Mouse (Mus musculus) forebrain, embryonic 15.5 days (tissue): Measurements from ENCODE around the gene Ppt1. TPM values are rescaled to one million over a fixed set of nuclear protein-coding genes. Genes with fewer than 3 reads are reported as not detected.

Experiments used
- ATAC-seq: fragments of 200-750 bp; cut with Nextera tagmentation; replicated peaks from 2 replicates; pipeline ENCODE4 v1.8.0; 2017; ENCODE audit warnings: mild to moderate bottlenecking, moderate TSS enrichment, moderate library complexity
- H3K27ac ChIP-seq: fragments of 300-500 bp; sonication (generic); replicated peaks from 2 replicates; pipeline ENCODE4 v1.5.1; 2015; ENCODE audit warnings: mild to moderate bottlenecking, inconsistent platforms
- H3K27me3 ChIP-seq: fragments of 300-500 bp; sonication (generic); 2 replicates; pipeline ENCODE4 v1.6.1; 2015; ENCODE audit warnings: inconsistent platforms
- H3K36me3 ChIP-seq: fragments of 300-500 bp; sonication (generic); 2 replicates; pipeline ENCODE4 v1.6.1; 2015; ENCODE audit warnings: mild to moderate bottlenecking, inconsistent platforms
- H3K4me1 ChIP-seq: fragments of 300-500 bp; sonication (generic); 2 replicates; pipeline ENCODE4 v1.6.1; 2015; ENCODE audit warnings: inconsistent platforms
- H3K4me2 ChIP-seq: fragments of 300-500 bp; sonication (generic); replicated peaks from 2 replicates; pipeline ENCODE4 v1.6.1; 2015; ENCODE audit warnings: mild to moderate bottlenecking, inconsistent platforms
- H3K4me3 ChIP-seq: fragments of 300-500 bp; sonication (generic); 2 replicates; pipeline ENCODE4 v1.5.1; 2015; ENCODE audit warnings: mild to moderate bottlenecking, inconsistent platforms
- H3K9ac ChIP-seq: fragments of 300-500 bp; sonication (generic); replicated peaks from 2 replicates; pipeline ENCODE4 v1.6.1; 2015; ENCODE audit warnings: mild to moderate bottlenecking, inconsistent platforms
- H3K9me3 ChIP-seq: fragments of 300-500 bp; sonication (generic); 2 replicates; pipeline ENCODE4 v1.6.1; 2016; ENCODE audit warnings: inconsistent platforms
- WGBS: fragments of 180-500 bp; shearing (Covaris S2); methylation state at CpG from one replicate; pipeline ENCODE4 v1.1.7; 2015; ENCODE audit warnings: mixed read lengths; 5-methylcytosine and 5-hydroxymethylcytosine counted together
- polyA plus RNA-seq: library from polyadenylated mRNA; unstranded; fragments of >200 nt; fragmentation: Nextera tagmentation; extraction: Ambion mirVana; gene quantifications from 2 replicates; pipeline ENCODE4 v1.2.1, GENCODE M21; 2015

Gene Ppt1
- polyA plus RNA-seq, 1 experiment from 2014 or later, result 71.6 TPM

GRCm38 (mm10) chr4:122871989-122872388 lies 35.9 kb downstream of the Ppt1 start:
- no peak overlapping the region for H3K4me3 ChIP-seq
- H3K36me3 ChIP-seq, result peaks cover 49% of the 10 kb centered on the region
- H3K27ac ChIP-seq, result no peak overlapping the region
- WGBS, result 95% methylated on average over 2 of the region's 2 CpGs
- no peak for ATAC-seq
- no peaks in the 10 kb centered on the region for H3K9me3 ChIP-seq
- H3K4me1 ChIP-seq, result no peaks in the 10 kb centered on the region
- H3K4me2 ChIP-seq, result no peak overlapping the region
- no peaks in the 10 kb centered on the region for H3K27me3 ChIP-seq
- no peak overlapping the region for H3K9ac ChIP-seq

GRCm38 (mm10) chr4:122873003-122873402 lies 37.0 kb downstream of the Ppt1 start:
- ATAC-seq, result no peak
- Histone ChIP-seq H3K4me3 (no peak overlapping the region), H3K4me1 (no peaks in the 10 kb centered on the region), H3K27ac (no peak overlapping the region), H3K9me3 (no peaks in the 10 kb centered on the region), H3K36me3 (peaks cover 43% of the 10 kb centered on the region), H3K4me2 (no peak overlapping the region), H3K9ac (no peak overlapping the region), H3K27me3 (no peaks in the 10 kb centered on the region)
- 92% methylated on average over 5 of the region's 5 CpGs for WGBS

- ATAC-seq, result no peak
- Histone ChIP-seq H3K4me3 (no peak overlapping the region), H3K4me2 (no peak overlapping the region), H3K36me3 (peaks cover 38% of the 10 kb centered on the region), H3K27ac (no peak overlapping the region), H3K27me3 (no peaks in the 10 kb centered on the region), H3K9ac (no peak overlapping the region), H3K9me3 (no peaks in the 10 kb centered on the region), H3K4me1 (no peaks in the 10 kb centered on the region)
- WGBS, result 91% methylated on average over 4 of the region's 4 CpGs
These were observed 37.5 kb downstream of the Ppt1 start for GRCm38 (mm10) chr4:122873512-122873911.

GRCm38 (mm10) chr4:122878333-122879070 lies 42.5 kb downstream of the Ppt1 start:
- H3K9ac ChIP-seq, result no peak overlapping the region
- no peaks in the 10 kb centered on the region for H3K9me3 ChIP-seq
- 89% methylated on average over 2 of the region's 2 CpGs for WGBS
- no peak overlapping the region for H3K4me2 ChIP-seq
- no peak overlapping the region for H3K27ac ChIP-seq
- no peaks in the 10 kb centered on the region for H3K27me3 ChIP-seq
- ATAC-seq, result no peak
- peaks cover 20% of the 10 kb centered on the region for H3K4me1 ChIP-seq
- H3K4me3 ChIP-seq, result no peak overlapping the region
- no peaks in the 10 kb centered on the region for H3K36me3 ChIP-seq

- Histone ChIP-seq H3K4me2 (no peak overlapping the region), H3K27ac (no peak overlapping the region), H3K27me3 (no peaks in the 10 kb centered on the region), H3K4me3 (no peak overlapping the region), H3K9ac (no peak overlapping the region), H3K4me1 (peaks cover 45% of the 10 kb centered on the region), H3K9me3 (no peaks in the 10 kb centered on the region), H3K36me3 (no peaks in the 10 kb centered on the region)
- WGBS, result 75% methylated on average over 3 of the region's 3 CpGs
- ATAC-seq, result no peak
These were observed 46.5 kb downstream of the Ppt1 start for GRCm38 (mm10) chr4:122882544-122882943.

- Histone ChIP-seq H3K4me3 (no peak overlapping the region), H3K4me2 (no peak overlapping the region), H3K9ac (no peak overlapping the region), H3K9me3 (no peaks in the 10 kb centered on the region), H3K27me3 (no peaks in the 10 kb centered on the region), H3K4me1 (peaks cover 45% of the 10 kb centered on the region), H3K36me3 (no peaks in the 10 kb centered on the region), H3K27ac (no peak overlapping the region)
- WGBS, result 88% methylated on average over 3 of the region's 3 CpGs
- no peak for ATAC-seq
These were observed 47.3 kb downstream of the Ppt1 start for GRCm38 (mm10) chr4:122883294-122883693.

- H3K36me3 ChIP-seq, result no peaks in the 10 kb centered on the region
- 0 out of 2 replicates have a peak overlapping the region, but pooled peaks have one; percentile 0 for H3K27ac ChIP-seq
- 67% methylated on average over 2 of the region's 2 CpGs for WGBS
- peak overlapping the region; percentile 58 for H3K4me2 ChIP-seq
- peaks cover 41% of the 10 kb centered on the region for H3K4me1 ChIP-seq
- 0 out of 2 replicates have a peak overlapping the region, but pooled peaks have one; percentile 1 for H3K9ac ChIP-seq
- ATAC-seq, result no peak
- H3K9me3 ChIP-seq, result no peaks in the 10 kb centered on the region
- H3K4me3 ChIP-seq, result peak overlapping the region; percentile 68; the same call in 1 of the 2 replicates
- no peaks in the 10 kb centered on the region for H3K27me3 ChIP-seq
These were observed 48.0 kb downstream of the Ppt1 start for GRCm38 (mm10) chr4:122884051-122884450.

GRCm38 (mm10) chr4:122884481-122885340 lies 48.7 kb downstream of the Ppt1 start:
- WGBS, result 48% methylated on average over 12 of the region's 12 CpGs
- peak overlapping the region; percentile 68 for H3K4me3 ChIP-seq
- no peaks in the 10 kb centered on the region for H3K9me3 ChIP-seq
- H3K27ac ChIP-seq, result 0 out of 2 replicates have a peak overlapping the region, but pooled peaks have one; percentile 0
- no peaks in the 10 kb centered on the region for H3K36me3 ChIP-seq
- ATAC-seq, result no peak
- peaks cover 41% of the 10 kb centered on the region for H3K4me1 ChIP-seq
- H3K27me3 ChIP-seq, result no peaks in the 10 kb centered on the region
- H3K4me2 ChIP-seq, result peak overlapping the region; percentile 58
- H3K9ac ChIP-seq, result peak overlapping the region; percentile 65

- under 1% methylated on average over 49 of the region's 49 CpGs for WGBS
- peak; percentile 95 for ATAC-seq
These were observed 49.9 kb downstream of the Ppt1 start, which contains the start of gene Cap1 for GRCm38 (mm10) chr4:122885768-122886578. Gene Cap1, minus strand, starts transcription at chr4:122886056.

GRCm38 (mm10) chr4:122886579-122887254 lies 50.7 kb downstream of the Ppt1 start:
- Histone ChIP-seq H3K4me3 (peak overlapping the region; percentile 68), H3K4me1 (peaks cover 54% of the 10 kb centered on the region), H3K36me3 (no peaks in the 10 kb centered on the region), H3K9me3 (no peaks in the 10 kb centered on the region), H3K4me2 (peak overlapping the region; percentile 70), H3K9ac (peak overlapping the region; percentile 72), H3K27ac (peak overlapping the region; percentile 98), H3K27me3 (no peaks in the 10 kb centered on the region)
- peak; percentile 8 for ATAC-seq
- 2% methylated on average over 19 of the region's 19 CpGs for WGBS

More at GRCm38 (mm10) chr4:122885768-122886578, 49.9 kb downstream of the Ppt1 start, which contains the start of gene Cap1:
- no peaks in the 10 kb centered on the region for H3K9me3 ChIP-seq
- peak within 1 kb of the TSS; percentile 68 for H3K4me3 ChIP-seq
- H3K4me2 ChIP-seq, result peak within 1 kb of the TSS; percentile 70
- H3K36me3 ChIP-seq, result no peaks in the 10 kb centered on the region
- no peaks in the 10 kb centered on the region for H3K27me3 ChIP-seq
- H3K27ac ChIP-seq, result peak within 1 kb of the TSS; percentile 98
- peaks cover 48% of the 10 kb centered on the region for H3K4me1 ChIP-seq
- H3K9ac ChIP-seq, result peak within 1 kb of the TSS; percentile 72

GRCm38 (mm10) chr4:122887336-122887735 lies 51.3 kb downstream of the Ppt1 start:
- H3K4me1 ChIP-seq, result peaks cover 54% of the 10 kb centered on the region
- H3K9ac ChIP-seq, result no peak overlapping the region
- H3K4me3 ChIP-seq, result peak overlapping the region; percentile 68
- H3K27me3 ChIP-seq, result no peaks in the 10 kb centered on the region
- WGBS, result 75% methylated on average over 2 of the region's 2 CpGs
- ATAC-seq, result no peak
- H3K4me2 ChIP-seq, result peak overlapping the region; percentile 70
- H3K27ac ChIP-seq, result peak overlapping the region; percentile 98
- no peaks in the 10 kb centered on the region for H3K36me3 ChIP-seq
- H3K9me3 ChIP-seq, result no peaks in the 10 kb centered on the region
